Mouse (Mus musculus) kidney, adult 2 months (tissue): ENCODE results near the gene Kalrn. TPM values are rescaled to one million over a fixed set of nuclear protein-coding genes. Genes with fewer than 3 reads are reported as not detected.

Source experiments
- DNase-seq: peaks from one replicate; pipeline ENCODE4 v3.0.0; 2021
- H3K27ac ChIP-seq: fragments of 200-500 bp; 2 replicates; pipeline ENCODE4 v1.5.1; 2012; ENCODE audit warnings: low read depth, low read length, control low read depth, inconsistent platforms; ENCODE audit not compliant: insufficient read depth
- H3K27me3 ChIP-seq: fragments of 200-500 bp; replicated peaks from 2 replicates; pipeline ENCODE4 v1.6.1; 2012; ENCODE audit warnings: mild to moderate bottlenecking, moderate library complexity, low read length, inconsistent platforms; ENCODE audit not compliant: control insufficient read depth, insufficient read depth
- H3K36me3 ChIP-seq: fragments of 200-500 bp; 2 replicates; pipeline ENCODE4 v1.6.1; 2012; ENCODE audit warnings: mild to moderate bottlenecking, moderate library complexity, low read length, inconsistent platforms; ENCODE audit not compliant: control insufficient read depth, insufficient read depth
- H3K4me1 ChIP-seq: fragments of 200-500 bp; 2 replicates; pipeline ENCODE4 v1.6.1; 2011; ENCODE audit warnings: low read length; ENCODE audit not compliant: control insufficient read depth, insufficient read depth
- H3K4me3 ChIP-seq: fragments of 200-500 bp; 2 replicates; pipeline ENCODE4 v1.5.1; 2011; ENCODE audit warnings: mild to moderate bottlenecking, low read depth, low read length, control low read depth; ENCODE audit not compliant: insufficient read depth
- CTCF ChIP-seq: fragments of 200-500 bp; conservative IDR thresholded peaks from 2 replicates; pipeline ENCODE4 v1.5.1; 2011; ENCODE audit warnings: low read depth, mild to moderate bottlenecking, control low read depth, low read length, moderate library complexity, mixed read lengths; ENCODE audit not compliant: insufficient read depth, insufficient read length
- POLR2A ChIP-seq: fragments of 200-500 bp; IDR thresholded peaks from one replicate; pipeline ENCODE4 v1.6.1; 2011; ENCODE audit warnings: low read depth, low read length, control low read depth
- WGBS: fragments of 180-500 bp; shearing (Covaris S2); methylation state at CpG from one replicate; pipeline ENCODE4 v1.1.7; 2018; 5-methylcytosine and 5-hydroxymethylcytosine counted together
- polyA plus RNA-seq: library from polyadenylated mRNA; depleted of rRNA; stranded (reverse); fragments of >200 nt; gene quantifications from 2 replicates; pipeline ENCODE4 v1.2.3, GENCODE M21; 2012

Kalrn gene
- polyA plus RNA-seq, 1 experiment: 8.6 TPM

- DNase-seq: peak; percentile 77
- no peak for TF ChIP-seq POLR2A
- TF ChIP-seq CTCF: peak; percentile 80
- 19% methylated on average over 1 of the region's 1 CpGs for WGBS
Measured at GRCm38 (mm10) chr16:34343968-34344367, 229.4 kb downstream of the Kalrn start.

DNA sequence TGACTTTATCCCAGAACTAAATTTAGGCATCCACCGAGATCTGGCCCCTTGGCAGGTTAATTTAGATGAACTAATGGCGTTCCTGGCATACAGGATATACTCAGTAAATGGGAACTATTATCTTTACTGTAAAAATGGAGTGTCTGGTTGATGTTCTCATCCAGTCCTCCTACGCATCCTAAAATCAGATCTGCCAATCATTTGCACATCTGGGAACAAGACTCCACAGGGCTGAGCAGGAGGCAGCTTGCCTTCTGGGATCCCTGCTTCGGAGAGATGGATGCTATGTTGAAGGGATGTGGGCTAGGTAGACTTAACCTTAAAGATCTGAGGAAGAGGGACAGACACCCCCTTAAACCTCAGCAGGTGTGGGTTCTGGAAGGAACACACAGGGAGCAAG, 230.2 kb downstream of the Kalrn start:
- Histone ChIP-seq H3K4me1 (peaks cover 23% of the 10 kb centered on the region), H3K36me3 (no peaks in the 10 kb centered on the region), H3K27ac (no peak overlapping the region), H3K27me3 (no peaks in the 10 kb centered on the region), H3K4me3 (no peak overlapping the region)
- TF ChIP-seq POLR2A: no peak
- no peak for TF ChIP-seq CTCF
- 90% methylated on average over 4 of the region's 4 CpGs for WGBS
- no peak for DNase-seq

More at GRCm38 (mm10) chr16:34343968-34344367, 229.4 kb downstream of the Kalrn start:
- no peaks in the 10 kb centered on the region for H3K27me3 ChIP-seq
- H3K27ac ChIP-seq: no peak overlapping the region
- H3K4me3 ChIP-seq: no peak overlapping the region
- H3K4me1 ChIP-seq: peaks cover 27% of the 10 kb centered on the region
- H3K36me3 ChIP-seq: no peaks in the 10 kb centered on the region

GRCm38 (mm10) chr16:34342369-34343160, 230.8 kb downstream of the Kalrn start:
- Histone ChIP-seq H3K27me3 (no peaks in the 10 kb centered on the region), H3K27ac (no peak overlapping the region), H3K4me1 (peaks cover 19% of the 10 kb centered on the region), H3K4me3 (no peak overlapping the region), H3K36me3 (no peaks in the 10 kb centered on the region)
- 81% methylated on average over 7 of the region's 7 CpGs for WGBS
- no peak for DNase-seq
- TF ChIP-seq POLR2A (no peak), CTCF (no peak)

DNA sequence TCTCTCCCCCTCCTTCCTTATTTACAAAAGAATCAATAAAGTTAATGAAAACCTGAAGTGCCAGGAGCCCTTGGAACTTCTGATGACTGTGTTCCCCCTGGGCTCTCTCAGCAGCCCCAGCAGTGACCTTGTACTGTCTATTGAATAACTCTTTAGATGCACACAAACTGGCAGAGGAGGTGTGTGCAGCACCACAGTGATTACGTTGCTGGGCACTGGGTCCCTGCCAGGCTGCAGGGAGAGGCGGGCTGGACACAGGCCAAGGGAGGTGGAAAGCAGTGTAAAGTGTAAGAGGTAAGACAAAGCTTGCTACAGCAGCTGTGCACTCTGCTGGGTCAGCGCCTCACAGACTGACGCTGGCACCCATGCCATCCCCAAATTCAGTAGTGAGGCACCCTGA, 238.4 kb downstream of the Kalrn start:
- DNase-seq: peak; percentile 79
- 37% methylated on average over 4 of the region's 4 CpGs for WGBS
- Histone ChIP-seq H3K27ac (no peak overlapping the region), H3K4me1 (peaks cover 2% of the 10 kb centered on the region; the same call in 1 of the 2 replicates), H3K27me3 (no peaks in the 10 kb centered on the region), H3K36me3 (no peaks in the 10 kb centered on the region), H3K4me3 (no peak overlapping the region)
- TF ChIP-seq CTCF: no peak

DNA sequence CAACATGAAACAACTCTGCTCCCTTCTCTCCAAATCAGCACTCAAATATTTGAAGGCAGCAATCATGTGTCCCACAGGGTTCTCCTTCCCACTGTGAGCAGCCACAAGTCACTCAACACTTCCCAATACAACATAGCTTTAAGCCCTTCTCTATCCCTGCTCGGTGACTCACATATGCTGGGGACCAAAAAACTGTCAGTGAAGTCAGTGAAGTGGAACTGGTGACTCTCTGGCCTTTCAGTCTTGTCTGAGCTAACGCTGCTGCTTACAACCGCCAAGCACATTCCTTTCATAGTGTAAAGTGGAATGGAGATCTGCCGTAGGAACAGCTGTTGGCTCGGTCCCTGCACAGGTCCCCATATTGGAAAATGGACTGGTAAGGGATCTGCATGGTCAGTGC, 241.7 kb downstream of the Kalrn start:
- no peaks in the 10 kb centered on the region for H3K36me3 ChIP-seq
- no peaks in the 10 kb centered on the region for H3K27me3 ChIP-seq
- H3K27ac ChIP-seq: no peak overlapping the region
- no peaks in the 10 kb centered on the region; the same call in 1 of the 2 replicates for H3K4me1 ChIP-seq
- no peak overlapping the region for H3K4me3 ChIP-seq
- no peak for DNase-seq
- TF ChIP-seq CTCF (no peak), POLR2A (no peak)
- 36% methylated on average over 5 of the region's 5 CpGs for WGBS

DNA sequence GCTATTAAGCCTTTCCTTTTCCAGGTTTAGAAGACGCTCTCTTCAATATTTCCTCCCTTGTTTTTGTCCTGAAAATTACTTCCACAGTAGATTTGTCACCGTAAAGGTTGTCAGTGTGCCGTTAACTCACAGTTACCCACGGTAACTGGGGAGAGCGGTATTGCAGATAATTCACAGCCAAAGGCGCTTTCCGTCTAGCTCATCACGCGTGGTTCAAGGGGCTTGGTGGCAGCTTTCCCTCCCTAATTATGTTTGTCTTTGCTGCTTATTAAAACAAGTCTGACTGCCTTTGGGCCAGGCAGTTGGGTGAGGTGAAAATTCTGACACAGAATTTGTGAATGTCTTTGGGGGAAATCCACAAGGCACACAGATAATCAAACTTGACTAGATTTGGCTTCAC, 243.5 kb downstream of the Kalrn start:
- no peak for DNase-seq
- H3K4me3 ChIP-seq: no peak overlapping the region
- TF ChIP-seq CTCF: no peak
- H3K27ac ChIP-seq: no peak overlapping the region
- 76% methylated on average over 9 of the region's 9 CpGs for WGBS
- peaks cover 10% of the 10 kb centered on the region for H3K4me1 ChIP-seq
- H3K27me3 ChIP-seq: no peaks in the 10 kb centered on the region
- H3K36me3 ChIP-seq: no peaks in the 10 kb centered on the region

DNA sequence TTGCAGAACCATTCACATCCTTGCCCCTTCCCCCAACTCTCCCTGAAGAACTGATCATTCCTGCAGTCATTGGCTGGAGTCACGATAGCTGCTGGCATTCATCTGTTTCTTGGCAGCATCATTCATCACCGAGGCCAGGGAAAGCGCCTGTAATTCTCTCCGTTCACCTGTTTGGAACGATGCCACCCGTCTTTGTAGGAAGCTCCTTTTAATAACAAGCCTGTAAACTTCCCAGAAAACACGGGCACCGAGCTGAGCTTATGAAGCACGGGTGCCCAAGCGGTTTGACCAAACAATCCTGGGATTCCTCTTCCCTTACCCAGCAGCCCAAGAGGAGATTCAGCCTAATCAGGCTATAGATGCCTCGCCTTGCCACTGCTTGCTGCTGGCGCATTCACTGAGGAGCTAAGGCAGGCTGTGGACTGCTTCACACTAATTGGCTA, 243.9 kb downstream of the Kalrn start:
- peak; percentile 70 for DNase-seq
- no peak overlapping the region for H3K4me3 ChIP-seq
- H3K36me3 ChIP-seq: no peaks in the 10 kb centered on the region
- WGBS: 48% methylated on average over 12 of the region's 12 CpGs
- peaks cover 11% of the 10 kb centered on the region for H3K4me1 ChIP-seq
- no peak for TF ChIP-seq CTCF
- TF ChIP-seq POLR2A: no peak
- no peaks in the 10 kb centered on the region for H3K27me3 ChIP-seq
- H3K27ac ChIP-seq: no peak overlapping the region
